Mouse (Mus musculus) myocyte (in vitro differentiated cells): ENCODE results near the gene 4930404N11Rik. TPM values are rescaled to one million over a fixed set of nuclear protein-coding genes. Genes with fewer than 3 reads are reported as not detected.

Experiments used
- H3K27me3 ChIP-seq: one replicate; pipeline ENCODE4 v1.6.1; 2011; ENCODE audit not compliant: control insufficient read depth, insufficient read depth, insufficient read length
- H3K36me3 ChIP-seq: one replicate; pipeline ENCODE4 v1.6.1; 2011; ENCODE audit not compliant: control insufficient read depth, insufficient read depth
- H3K4me2 ChIP-seq: one replicate; pipeline ENCODE4 v1.6.1; 2011; ENCODE audit warnings: low read depth, control low read depth
- H3K4me3 ChIP-seq: one replicate; pipeline ENCODE4 v1.5.1; 2011; ENCODE audit warnings: mild to moderate bottlenecking, control low read depth, moderate library complexity
- H3K79me2 ChIP-seq: one replicate; pipeline ENCODE4 v1.6.1; 2011; ENCODE audit not compliant: control insufficient read depth, insufficient read depth
- H3ac ChIP-seq: one replicate; pipeline ENCODE4 v1.6.1; 2011; ENCODE audit not compliant: control insufficient read depth, insufficient read length
- CEBPB ChIP-seq: IDR thresholded peaks from 2 replicates; pipeline ENCODE4 v1.6.1; 2011; ENCODE audit warnings: mild to moderate bottlenecking, moderate library complexity; ENCODE audit not compliant: poor library complexity, insufficient read depth, severe bottlenecking
- E2F4 ChIP-seq: IDR thresholded peaks from one replicate; pipeline ENCODE4 v1.6.1; 2011; ENCODE audit warnings: mild to moderate bottlenecking, control low read depth, moderate library complexity; ENCODE audit not compliant: insufficient read depth
- MAX ChIP-seq: IDR thresholded peaks from one replicate; pipeline ENCODE4 v1.6.1; 2011; ENCODE audit warnings: low read depth, mild to moderate bottlenecking, control low read depth
- MYOD1 ChIP-seq, 3 experiments: IDR thresholded peaks; one replicate each; pipeline ENCODE4 v1.6.1; 2011; ENCODE audit warnings: control low read depth in 2 of 3, low read depth in 2 of 3, mild to moderate bottlenecking in 2 of 3, moderate library complexity in 1 of 3; ENCODE audit not compliant: insufficient read length in 2 of 3, control insufficient read depth in 1 of 3
- MYOG ChIP-seq, 3 experiments: IDR thresholded peaks; one replicate each; pipeline ENCODE4 v1.6.1; 2011; ENCODE audit warnings: control low read depth in 2 of 3, low read depth in 2 of 3, mild to moderate bottlenecking in 2 of 3; ENCODE audit not compliant: insufficient read length in 2 of 3, control insufficient read depth in 1 of 3, insufficient read depth in 1 of 3
- POLR2A ChIP-seq: IDR thresholded peaks from one replicate; pipeline ENCODE4 v1.6.1; 2011; ENCODE audit warnings: low read depth, mild to moderate bottlenecking, control low read depth, moderate library complexity; ENCODE audit not compliant: insufficient read length
- POLR2AphosphoS2 ChIP-seq: IDR thresholded peaks from one replicate; pipeline ENCODE4 v1.6.1; 2011; ENCODE audit warnings: low read depth, control low read depth; ENCODE audit not compliant: insufficient read length
- REST ChIP-seq: IDR thresholded peaks from one replicate; pipeline ENCODE4 v1.6.1; 2011; ENCODE audit warnings: mild to moderate bottlenecking, control low read depth, moderate library complexity; ENCODE audit not compliant: insufficient read depth, insufficient read length
- SRF ChIP-seq: IDR thresholded peaks from one replicate; pipeline ENCODE4 v1.6.1; 2011; ENCODE audit warnings: low read depth; ENCODE audit not compliant: control insufficient read depth, insufficient read length
- TCF12 ChIP-seq: IDR thresholded peaks from one replicate; pipeline ENCODE4 v1.6.1; 2011; ENCODE audit warnings: mild to moderate bottlenecking, control low read depth; ENCODE audit not compliant: poor library complexity, insufficient read depth, severe bottlenecking
- TCF3 ChIP-seq: IDR thresholded peaks from one replicate; pipeline ENCODE4 v1.6.1; 2011; ENCODE audit warnings: low read depth, control low read depth; ENCODE audit not compliant: insufficient read length
- USF1 ChIP-seq: IDR thresholded peaks from one replicate; pipeline ENCODE4 v1.6.1; 2011; ENCODE audit warnings: low read depth, mild to moderate bottlenecking, control low read depth, moderate library complexity
- polyA plus RNA-seq: library from polyadenylated mRNA; unstranded; fragments of >200 nt; fragmentation: generic; extraction: Trizol; gene quantifications from one replicate; pipeline ENCODE4 v1.2.1, GENCODE M21; 2012; ENCODE audit warnings: missing spikeins

4930404N11Rik gene
- polyA plus RNA-seq: 0.92 TPM

- TF ChIP-seq POLR2AphosphoS2 (peak; percentile 83), USF1 (no peak)
Observed at GRCm38 (mm10) chr10:81365672-81366476, at the start of gene 4930404N11Rik. 4930404N11Rik (minus strand) TSS chr10:81365816.

GRCm38 (mm10) chr10:81415146-81415545 is 49.5 kb upstream of the 4930404N11Rik start:
- no peak for TF ChIP-seq MAX
- TF ChIP-seq TCF3: no peak
- TF ChIP-seq E2F4: no peak
- TF ChIP-seq POLR2A: no peak
- no peak for TF ChIP-seq MYOG (IDR thresholded peaks at IDR 0.05; ENCODE audit: control insufficient read depth in 1 of 3, insufficient read depth in 1 of 3, insufficient read length in 2 of 3, low read depth in 2 of 3)
- TF ChIP-seq USF1: no peak
- TF ChIP-seq TCF12: no peak
- no peak for TF ChIP-seq SRF
- no peak for TF ChIP-seq CEBPB
- TF ChIP-seq MYOD1 (IDR thresholded peaks at IDR 0.05; ENCODE audit: control insufficient read depth in 1 of 3, insufficient read length in 2 of 3, low read depth in 2 of 3): no peak
- TF ChIP-seq REST: no peak
- TF ChIP-seq POLR2AphosphoS2: no peak
- no peaks in the 10 kb centered on the region for H3K27me3 ChIP-seq
- H3ac ChIP-seq: no peak overlapping the region
- H3K4me3 ChIP-seq: no peak overlapping the region
- H3K79me2 ChIP-seq: peaks cover 65% of the 10 kb centered on the region
- H3K4me2 ChIP-seq: peak overlapping the region; percentile 61
- peaks cover 5% of the 10 kb centered on the region for H3K36me3 ChIP-seq

More at GRCm38 (mm10) chr10:81365672-81366476, at the start of gene 4930404N11Rik:
- Histone ChIP-seq H3K27me3 (no peaks in the 10 kb centered on the region), H3K36me3 (peaks cover 14% of the 10 kb centered on the region), H3K4me2 (no peak within 1 kb of the TSS), H3ac (no peak within 1 kb of the TSS), H3K4me3 (no peak within 1 kb of the TSS), H3K79me2 (no peaks in the 10 kb centered on the region)

- H3K79me2 ChIP-seq: peaks cover 61% of the 10 kb centered on the region
- peak overlapping the region; percentile 61 for H3K4me2 ChIP-seq
- no peak overlapping the region for H3K4me3 ChIP-seq
- no peak overlapping the region for H3ac ChIP-seq
- H3K36me3 ChIP-seq: peaks cover 5% of the 10 kb centered on the region
- TF ChIP-seq MYOD1 (IDR thresholded peaks at IDR 0.05; ENCODE audit: control insufficient read depth in 1 of 3, insufficient read length in 2 of 3, low read depth in 2 of 3) (peak in 1 of 3 experiments; percentile 8), POLR2A (no peak), POLR2AphosphoS2 (no peak), SRF (no peak), MYOG (IDR thresholded peaks at IDR 0.05; ENCODE audit: control insufficient read depth in 1 of 3, insufficient read depth in 1 of 3, insufficient read length in 2 of 3, low read depth in 2 of 3) (no peak)
- H3K27me3 ChIP-seq: no peaks in the 10 kb centered on the region
Observed at GRCm38 (mm10) chr10:81414682-81415081, 49.1 kb upstream of the 4930404N11Rik start.

- no peak overlapping the region for H3K4me3 ChIP-seq
- H3ac ChIP-seq: no peak overlapping the region
- H3K4me2 ChIP-seq: peak overlapping the region; percentile 76
Observed at GRCm38 (mm10) chr10:81413310-81414261, 48.0 kb upstream of the 4930404N11Rik start.

More at GRCm38 (mm10) chr10:81413310-81414261, 48.0 kb upstream of the 4930404N11Rik start:
- H3K36me3 ChIP-seq: peaks cover 5% of the 10 kb centered on the region
- no peaks in the 10 kb centered on the region for H3K27me3 ChIP-seq
- H3K79me2 ChIP-seq: peaks cover 51% of the 10 kb centered on the region
- TF ChIP-seq CEBPB (no peak), SRF (no peak), TCF12 (no peak), E2F4 (no peak), TCF3 (no peak), POLR2AphosphoS2 (no peak), USF1 (no peak)
